Mouse (Mus musculus): ENCODE measurements at regions not wholly inside any gene's neighbourhood (a gene's known extent, or its start where the extent isn't known, plus 50 kb on each side); places are given as distances from the start of the nearest gene placed in this dataset.

DNA sequence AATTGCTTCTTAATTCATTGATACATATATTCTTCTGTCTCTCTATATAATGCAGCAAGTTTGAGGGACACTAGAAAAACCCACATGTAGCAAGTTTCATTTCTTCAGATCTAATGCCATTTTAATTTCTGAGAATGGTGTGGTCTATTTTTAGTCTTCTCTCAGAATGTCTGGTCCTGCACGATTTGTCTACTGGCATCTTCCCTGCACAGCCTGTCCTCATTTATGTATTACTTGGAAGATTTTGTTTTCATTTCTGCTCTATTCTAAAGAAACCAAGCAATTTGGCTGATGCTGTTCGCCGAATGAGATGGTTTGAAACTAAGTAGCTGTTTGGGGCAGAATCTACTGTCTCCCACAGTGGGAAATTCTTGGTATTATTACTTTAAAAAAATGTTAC lies 382.3 kb upstream of the N6amt1 start:
- no peak for TF ChIP-seq CTCF (IDR thresholded peaks at IDR 0.05; ENCODE audit: low read depth)
- TF ChIP-seq EP300 (IDR thresholded peaks at IDR 0.05; ENCODE audit: low read depth) = no peak

Measured in liver, embryonic 14.5 days (tissue).